Mouse (Mus musculus) C2C12 (cell line): ENCODE results near the gene Meis1.

Source experiments
- CEBPB ChIP-seq: IDR thresholded peaks from one replicate; pipeline ENCODE4 v1.6.1; 2011; ENCODE audit warnings: low read depth, mild to moderate bottlenecking, control low read depth, moderate library complexity
- CTCF ChIP-seq: IDR thresholded peaks from one replicate; pipeline ENCODE4 v1.5.1; 2011; ENCODE audit not compliant: control insufficient read depth, insufficient read depth, insufficient read length
- MYOG ChIP-seq: IDR thresholded peaks from one replicate; pipeline ENCODE4 v1.6.1; 2011; ENCODE audit not compliant: control insufficient read depth, insufficient read length; ENCODE audit errors: extremely low read depth
- USF1 ChIP-seq: IDR thresholded peaks from one replicate; pipeline ENCODE4 v1.6.1; 2011; ENCODE audit warnings: low read depth, mild to moderate bottlenecking, control low read depth, moderate library complexity

DNA sequence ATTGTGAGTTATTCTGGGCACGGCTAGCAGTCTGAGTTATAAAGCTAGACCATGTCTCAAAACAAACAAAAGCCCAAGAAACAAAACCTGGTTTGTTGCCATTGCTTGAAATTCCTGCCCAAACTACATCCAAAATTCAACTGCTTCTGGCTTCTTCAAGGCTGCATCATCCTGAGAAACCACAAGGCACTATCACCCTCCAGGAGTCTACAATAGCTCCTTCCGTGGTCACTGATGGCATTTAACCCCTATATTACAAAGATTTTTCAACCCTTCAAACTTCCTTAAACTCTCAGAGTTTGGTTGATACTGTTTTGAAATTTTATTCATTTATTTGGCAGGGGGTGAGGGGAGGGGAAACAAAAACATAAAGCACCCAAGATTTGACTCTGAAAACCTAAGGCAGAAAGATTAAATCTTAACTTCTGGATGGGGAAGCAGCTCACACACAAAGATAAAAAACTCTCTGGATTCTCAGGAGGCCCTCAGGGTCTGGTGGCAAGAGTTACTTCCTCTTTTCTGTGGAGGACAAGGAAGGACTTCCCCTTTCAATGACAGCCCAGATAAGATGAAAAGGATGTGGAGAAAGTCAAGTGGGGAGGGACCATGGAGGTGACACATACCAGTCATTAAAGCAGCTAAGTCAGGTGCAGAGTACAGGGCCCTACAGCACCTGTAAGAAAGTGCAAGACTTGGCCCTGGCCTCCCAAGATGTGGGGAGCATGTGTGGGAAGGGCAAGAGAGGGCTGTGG, 94.0 kb downstream of the Meis1 start:
- TF ChIP-seq CTCF = no peak
- TF ChIP-seq MYOG = no peak
- no peak for TF ChIP-seq USF1
- TF ChIP-seq CEBPB = no peak
